Mouse (Mus musculus): Measurements from ENCODE around the gene Sh3pxd2b.
"Not testable (repeated sequence)": the region's sequence is repeated elsewhere in the genome, so short reads cannot be mapped to it uniquely, and the experiment has no call there.

The Sh3pxd2b gene

GRCm38 (mm10) chr11:32347607-32348432, at the start of gene Sh3pxd2b:
TSS of gene Sh3pxd2b (plus strand) at chr11:32347820.
- no peak for DNase-seq (ENCODE audit: extremely low read depth, low read depth, low spot score)

GRCm38 (mm10) chr11:32297866-32298531, 49.6 kb upstream of the Sh3pxd2b start:
- DNase-seq (ENCODE audit: extremely low read depth, low read depth, low spot score), result no peak

GRCm38 (mm10) chr11:32298532-32298918, 49.1 kb upstream of the Sh3pxd2b start:
- DNase-seq (ENCODE audit: extremely low read depth, low read depth, low spot score), result no peak

GRCm38 (mm10) chr11:32299865-32300264, 47.8 kb upstream of the Sh3pxd2b start, which contains the start of gene Hbq1a:
TSS of gene Hbq1a (plus strand) at chr11:32300069.
- not testable (repeated sequence) for DNase-seq (ENCODE audit: extremely low read depth, low read depth, low spot score)

- DNase-seq (ENCODE audit: extremely low read depth, low read depth, low spot score), result no peak
Observed at GRCm38 (mm10) chr11:32300279-32301267, 47.0 kb upstream of the Sh3pxd2b start.

- DNase-seq (ENCODE audit: extremely low read depth, low read depth, low spot score), result no peak
Observed at GRCm38 (mm10) chr11:32301506-32301905, 46.1 kb upstream of the Sh3pxd2b start.

GRCm38 (mm10) chr11:32302824-32303419, 44.7 kb upstream of the Sh3pxd2b start:
- DNase-seq (ENCODE audit: extremely low read depth, low read depth, low spot score), result no peak

GRCm38 (mm10) chr11:32303455-32303854, 44.2 kb upstream of the Sh3pxd2b start:
- DNase-seq (ENCODE audit: extremely low read depth, low read depth, low spot score), result no peak

- no peak for DNase-seq (ENCODE audit: extremely low read depth, low read depth, low spot score)
Observed at GRCm38 (mm10) chr11:32307006-32307405, 40.6 kb upstream of the Sh3pxd2b start.

GRCm38 (mm10) chr11:32309446-32309845, 38.2 kb upstream of the Sh3pxd2b start:
- DNase-seq (ENCODE audit: extremely low read depth, low read depth, low spot score), result no peak

- DNase-seq (ENCODE audit: extremely low read depth, low read depth, low spot score), result no peak
Observed at GRCm38 (mm10) chr11:32309928-32310327, 37.7 kb upstream of the Sh3pxd2b start.

GRCm38 (mm10) chr11:32316009-32316408, 31.6 kb upstream of the Sh3pxd2b start:
- DNase-seq (ENCODE audit: extremely low read depth, low read depth, low spot score), result no peak

GRCm38 (mm10) chr11:32320507-32321195, 27.0 kb upstream of the Sh3pxd2b start:
- DNase-seq (ENCODE audit: extremely low read depth, low read depth, low spot score), result no peak

- no peak for DNase-seq (ENCODE audit: extremely low read depth, low read depth, low spot score)
Observed at GRCm38 (mm10) chr11:32321196-32321565, 26.4 kb upstream of the Sh3pxd2b start.

- DNase-seq (ENCODE audit: extremely low read depth, low read depth, low spot score), result no peak
Observed at GRCm38 (mm10) chr11:32324609-32325008, 23.0 kb upstream of the Sh3pxd2b start.

GRCm38 (mm10) chr11:32331075-32331474, 16.5 kb upstream of the Sh3pxd2b start:
- no peak for DNase-seq (ENCODE audit: extremely low read depth, low read depth, low spot score)

GRCm38 (mm10) chr11:32331861-32332260, 15.8 kb upstream of the Sh3pxd2b start:
- no peak for DNase-seq (ENCODE audit: extremely low read depth, low read depth, low spot score)

GRCm38 (mm10) chr11:32333235-32333634, 14.4 kb upstream of the Sh3pxd2b start:
- no peak for DNase-seq (ENCODE audit: extremely low read depth, low read depth, low spot score)

GRCm38 (mm10) chr11:32336435-32336907, 11.1 kb upstream of the Sh3pxd2b start:
- DNase-seq (ENCODE audit: extremely low read depth, low read depth, low spot score), result no peak

GRCm38 (mm10) chr11:32339131-32339531, 8.5 kb upstream of the Sh3pxd2b start:
- DNase-seq (ENCODE audit: extremely low read depth, low read depth, low spot score), result no peak

Measured in fat pad, adult 2 months (tissue).